In genomic region chr4:133011028-133011820, GRCm38 (mm10) we compare ENCODE assay signal across 8 mouse cellular contexts. TPM values are rescaled to one million over a fixed set of nuclear protein-coding genes. Genes with fewer than 3 reads are reported as not detected.
DNase-seq lines count a peak whose midpoint lies in the region; ATAC-seq and TF ChIP-seq lines count a peak whose summit lies in the region.

Ahdc1 (plus strand) TSS chr4:133011260.

- peak within 1 kb of the TSS; percentile 99 for H3K4me2 ChIP-seq in hindbrain, embryonic 12.5 days (replicated peaks)

- no peak for TF ChIP-seq CTCF in Patski (IDR thresholded peaks at IDR 0.05)

- H3K27ac ChIP-seq in hindbrain, embryonic 12.5 days = peak within 1 kb of the TSS; percentile 97

- under 1% methylated on average over 58 of the region's 66 CpGs for WGBS in hindbrain, embryonic 12.5 days

- in situ Hi-C loops in Patski (cut with MboI; ENCODE audit: low pct_unique_long_range_greater_than_20kb) = loop anchor here (5.0 kb wide), 1 partner anchor 46 kb away; no protein-coding TSS in a partner anchor

- H3K9me3 ChIP-seq in hindbrain, embryonic 12.5 days (replicated peaks) = no peaks in the 10 kb centered on the region

- H3K4me3 ChIP-seq in hindbrain, embryonic 12.5 days = peak within 1 kb of the TSS; percentile 99

- POLR2A ChIA-PET in Patski (lab: Charles Lee) = interaction anchor here (0.7 to 4.5 kb wide), 4 partner anchors 10 to 102 kb away, joined by 3 to 30 read pairs (median 4); no protein-coding TSS in a partner anchor

- no peaks in the 10 kb centered on the region for H3K27me3 ChIP-seq in Patski
- peaks cover 19% of the 10 kb centered on the region for H3K27me3 ChIP-seq in hindbrain, embryonic 12.5 days

- ATAC-seq in Patski = peak; percentile 32
- peak; percentile 84 for ATAC-seq in hindbrain, embryonic 12.5 days (ENCODE audit: low FRiP score)

- DNase-seq in Patski (ENCODE audit: low read depth, low spot score) = no peak
- DNase-seq in cerebellum, postnatal 10 days = peak; percentile 99
- peak; percentile 89 to 92 for DNase-seq in frontal cortex, postnatal 14 days (ENCODE audit: low spot score in 2 of 2)
- peak; percentile 93 to 95 for DNase-seq in layer of hippocampus, postnatal 14 days (ENCODE audit: low spot score in 2 of 2)
- DNase-seq in lung, postnatal 10 days = peak; percentile 96
- DNase-seq in ovary, postnatal 14 days (ENCODE audit: low spot score) = peak; percentile 88
- DNase-seq in thymus, postnatal 10 days (ENCODE audit: low spot score in 2 of 2) = peak; percentile 92 to 94

- H3K9ac ChIP-seq in hindbrain, embryonic 12.5 days = peak within 1 kb of the TSS; percentile 100

- CTCF ChIA-PET in Patski (lab: Charles Lee) = interaction anchor here (2.6 kb wide), 1 partner anchor 189 kb away, joined by 10 read pairs; no protein-coding TSS in a partner anchor

- no peaks in the 10 kb centered on the region for H3K36me3 ChIP-seq in hindbrain, embryonic 12.5 days

- H3K4me1 ChIP-seq in hindbrain, embryonic 12.5 days = peaks cover 53% of the 10 kb centered on the region

RNA-seq across cellular contexts. Expression of gene Ahdc1, which starts in this region (rescaled TPM):
- polyA plus RNA-seq in Patski (2021) = 25.6 TPM
- polyA plus RNA-seq in hindbrain, embryonic 12.5 days (2016; fragmentation: Nextera tagmentation; extraction: Ambion mirVana) = 12.8 and 15.3 TPM in 2 replicates
- 10 to 100 TPM; 88.6 to 96.3 TPM for total RNA-seq in layer of hippocampus, postnatal 14 days (2021)
